Mouse (Mus musculus) embryonic fibroblast, embryonic 13.5 days (primary cell): ENCODE measurements around the gene BC004004.

ENCODE experiments used
- CTCF ChIP-seq: IDR thresholded peaks from 2 replicates; pipeline ENCODE4 v1.5.1; 2011; ENCODE audit warnings: mild to moderate bottlenecking, control low read depth, low read length, moderate library complexity, borderline replicate concordance; ENCODE audit not compliant: insufficient read depth
- POLR2A ChIP-seq: IDR thresholded peaks from 2 replicates; pipeline ENCODE4 v1.6.1; 2011; ENCODE audit warnings: low read depth, mild to moderate bottlenecking, control low read depth, low read length, moderate library complexity

DNA sequence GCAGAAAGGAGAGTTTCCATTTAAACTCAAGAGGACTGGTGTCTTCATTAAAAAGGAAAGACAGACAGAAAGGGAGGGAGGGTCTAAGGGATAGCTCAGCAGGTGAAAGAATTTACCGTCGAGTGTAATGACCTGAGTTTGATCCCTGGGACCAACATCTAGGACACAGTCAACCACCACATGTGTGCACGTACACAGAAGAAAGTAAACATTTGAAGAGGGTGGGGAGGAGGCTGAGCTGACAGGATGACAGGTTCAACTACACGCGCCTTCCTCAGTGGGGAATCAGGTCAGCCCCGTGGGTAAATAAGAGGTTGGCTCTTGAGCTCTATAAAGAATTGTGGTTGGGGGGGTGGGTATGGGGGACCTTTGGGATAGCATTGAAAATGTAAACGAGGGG is 4.6 kb downstream of the BC004004 start:
- no peak for TF ChIP-seq CTCF
- TF ChIP-seq POLR2A: no peak
